Mouse (Mus musculus): ENCODE measurements around the gene Prickle2.

The Prickle2 gene

GRCm38 (mm10) chr6:92589381-92590065 lies 116.4 kb downstream of the Prickle2 start:
- peak in 1 of 2 experiments; percentile 58 for DNase-seq (ENCODE audit: low spot score in 2 of 2)

GRCm38 (mm10) chr6:92584026-92584425 lies 121.9 kb downstream of the Prickle2 start:
- DNase-seq (ENCODE audit: low spot score in 2 of 2), result no peak

- DNase-seq (ENCODE audit: low spot score in 2 of 2), result no peak
Observed at GRCm38 (mm10) chr6:92575227-92575626, 130.7 kb downstream of the Prickle2 start.

- no peak for DNase-seq (ENCODE audit: low spot score in 2 of 2)
Observed at GRCm38 (mm10) chr6:92572139-92572538, 133.8 kb downstream of the Prickle2 start.

- DNase-seq (ENCODE audit: low spot score in 2 of 2), result no peak
Observed at GRCm38 (mm10) chr6:92570090-92570489, 135.9 kb downstream of the Prickle2 start.

- DNase-seq (ENCODE audit: low spot score in 2 of 2), result peak in 1 of 2 experiments; percentile 71
Observed at GRCm38 (mm10) chr6:92569283-92569682, 136.7 kb downstream of the Prickle2 start.

- DNase-seq (ENCODE audit: low spot score in 2 of 2), result no peak
Observed at GRCm38 (mm10) chr6:92559261-92559660, 146.7 kb downstream of the Prickle2 start.

GRCm38 (mm10) chr6:92555675-92556074 lies 150.3 kb downstream of the Prickle2 start:
- no peak for DNase-seq (ENCODE audit: low spot score in 2 of 2)

GRCm38 (mm10) chr6:92553086-92553485 lies 152.9 kb downstream of the Prickle2 start:
- no peak for DNase-seq (ENCODE audit: low spot score in 2 of 2)

- no peak for DNase-seq (ENCODE audit: low spot score in 2 of 2)
Observed at GRCm38 (mm10) chr6:92549246-92549645, 156.7 kb downstream of the Prickle2 start.

GRCm38 (mm10) chr6:92545204-92545603 lies 160.8 kb downstream of the Prickle2 start:
- DNase-seq (ENCODE audit: low spot score in 2 of 2), result no peak

GRCm38 (mm10) chr6:92543825-92544224 lies 162.1 kb downstream of the Prickle2 start:
- DNase-seq (ENCODE audit: low spot score in 2 of 2), result no peak

- no peak for DNase-seq (ENCODE audit: low spot score in 2 of 2)
Observed at GRCm38 (mm10) chr6:92542402-92543101, 163.4 kb downstream of the Prickle2 start.

GRCm38 (mm10) chr6:92534226-92535031 lies 171.5 kb downstream of the Prickle2 start:
- peak; percentile 75 to 80 for DNase-seq (ENCODE audit: low spot score in 2 of 2)

GRCm38 (mm10) chr6:92533306-92534063 lies 172.5 kb downstream of the Prickle2 start:
- DNase-seq (ENCODE audit: low spot score in 2 of 2), result no peak

- no peak for DNase-seq (ENCODE audit: low spot score in 2 of 2)
Observed at GRCm38 (mm10) chr6:92532896-92533295, 173.1 kb downstream of the Prickle2 start.

GRCm38 (mm10) chr6:92532331-92532730 lies 173.6 kb downstream of the Prickle2 start:
- DNase-seq (ENCODE audit: low spot score in 2 of 2), result no peak

- DNase-seq (ENCODE audit: low spot score in 2 of 2), result no peak
Observed at GRCm38 (mm10) chr6:92526212-92526611, 179.7 kb downstream of the Prickle2 start.

GRCm38 (mm10) chr6:92525646-92526045 lies 180.3 kb downstream of the Prickle2 start:
- DNase-seq (ENCODE audit: low spot score in 2 of 2), result no peak

GRCm38 (mm10) chr6:92521526-92522075 lies 184.4 kb downstream of the Prickle2 start:
- peak; percentile 81 to 89 for DNase-seq (ENCODE audit: low spot score in 2 of 2)

Data from frontal cortex, postnatal 36 days (tissue).